Mouse (Mus musculus): ENCODE data around the gene Stoml2.
"Not testable (repeated sequence)": the region's sequence is repeated elsewhere in the genome, so short reads cannot be mapped to it uniquely, and the experiment has no call there.

The Stoml2 gene

DNA sequence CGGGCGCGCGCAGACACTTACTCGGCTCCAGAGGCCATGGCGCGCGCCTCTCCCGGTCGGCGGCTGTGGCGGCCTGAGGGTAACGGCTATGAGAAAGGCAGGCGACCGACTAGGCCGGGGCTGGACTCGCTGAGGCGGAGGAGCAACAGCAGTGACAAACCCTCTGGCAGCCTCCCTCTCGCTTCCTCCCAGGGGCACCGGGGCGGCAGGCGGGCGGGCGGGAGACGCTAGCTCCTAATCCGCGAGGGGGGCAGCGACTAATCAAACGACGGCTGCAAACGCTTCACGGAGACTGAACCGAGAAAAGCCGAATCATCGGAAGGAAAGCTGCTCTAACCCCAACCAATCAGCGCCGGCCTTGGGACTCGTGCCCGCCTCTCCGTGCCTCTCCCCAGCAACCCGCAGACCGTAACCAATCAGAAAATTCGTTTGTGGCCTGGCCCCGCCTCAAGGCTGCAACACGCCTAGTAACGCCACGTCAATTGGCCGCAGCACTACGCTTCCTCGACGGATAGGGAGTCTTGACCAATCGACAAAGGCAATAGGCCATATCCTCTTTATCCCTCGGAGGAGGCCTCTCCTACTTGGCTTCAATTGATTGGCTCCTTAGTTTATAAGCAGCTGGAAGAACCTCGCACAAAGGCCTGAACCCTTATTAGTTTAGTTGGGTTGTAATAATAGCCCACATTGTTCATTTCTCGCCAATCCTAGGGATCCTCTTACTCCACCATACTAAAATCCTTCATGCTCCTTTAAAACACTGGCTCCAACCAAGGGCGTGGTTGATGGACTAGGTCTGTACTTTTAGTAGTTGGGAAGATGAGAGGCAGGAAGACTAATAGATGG, 31.1 kb downstream of the Stoml2 start, which contains the start of gene Vcp:
Vcp (minus strand) TSS at position 367 of the 846 bp plus-strand sequence.
- peak; percentile 100 for DNase-seq

DNA sequence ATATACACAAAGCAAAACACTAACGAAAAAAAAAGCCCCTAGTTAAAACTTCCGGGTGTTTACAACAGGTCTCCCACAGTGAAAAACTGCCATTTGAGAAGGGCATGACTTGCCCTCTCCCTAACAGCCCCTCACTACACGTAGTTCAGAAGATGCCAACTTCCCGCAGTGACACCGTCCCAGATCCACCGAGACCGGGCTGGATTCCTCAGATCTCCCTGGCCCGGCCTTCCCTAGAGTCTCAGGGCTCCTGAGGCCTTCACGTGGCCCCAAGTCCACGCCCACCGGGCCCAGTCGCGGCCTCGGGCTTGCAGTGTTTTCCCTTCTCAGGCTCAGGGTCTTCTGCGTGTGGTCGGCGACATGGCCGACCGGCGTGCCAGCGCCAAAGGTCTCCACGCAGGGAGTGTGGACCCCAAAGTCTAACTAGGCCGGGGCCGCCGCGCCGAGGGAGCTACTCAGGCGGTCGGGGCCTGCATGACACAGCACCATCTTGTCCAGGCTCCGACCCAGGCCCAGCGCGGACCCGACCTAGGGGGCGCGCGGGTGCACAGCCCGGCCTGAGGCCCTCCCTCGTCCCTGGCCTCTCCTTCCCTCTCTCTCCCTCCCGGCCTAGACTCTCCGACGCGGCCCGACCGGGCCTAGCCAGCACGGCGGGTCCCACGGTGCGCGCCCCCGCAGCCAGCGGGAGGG, 31.9 kb downstream of the Stoml2 start:
- peak; percentile 89 for DNase-seq

DNA sequence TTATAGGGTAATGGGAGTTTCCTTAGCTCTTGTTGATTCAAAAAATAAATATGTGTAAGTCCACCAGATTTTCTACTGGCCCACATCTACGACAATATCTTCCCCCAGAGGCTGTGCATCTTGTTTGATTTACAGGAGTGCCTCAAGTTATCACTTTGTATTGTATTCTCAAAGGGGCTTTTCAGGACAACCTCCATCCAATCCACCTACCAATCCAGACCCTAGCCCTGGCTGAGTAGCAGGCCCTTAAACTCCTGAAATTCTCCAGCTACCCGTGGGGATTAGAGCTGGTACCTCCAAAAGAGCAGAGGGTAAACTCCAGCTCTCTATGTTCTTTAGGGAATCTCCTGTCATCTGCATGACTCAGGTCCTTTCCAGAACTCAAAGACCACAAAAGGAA, 33.5 kb downstream of the Stoml2 start:
- no peak for DNase-seq

DNA sequence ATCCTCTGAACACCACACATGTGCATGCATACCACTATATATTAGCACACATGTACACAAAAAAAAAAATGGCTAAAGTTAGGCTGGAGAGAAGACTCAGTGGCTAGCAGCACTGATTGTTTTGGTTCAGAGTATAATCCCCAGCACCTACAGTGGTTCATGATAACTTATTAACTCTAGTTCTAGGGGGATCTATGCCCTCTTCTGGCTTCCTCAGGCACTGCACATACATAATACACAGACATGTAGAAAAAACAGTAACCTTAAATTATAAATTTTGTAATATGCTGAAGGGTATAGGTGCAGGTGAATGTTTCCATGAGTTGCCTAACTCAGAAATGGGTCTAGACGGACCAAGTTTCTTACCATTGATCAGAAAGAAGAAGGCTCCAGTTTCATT, 43.2 kb downstream of the Stoml2 start:
- no peak for DNase-seq

DNA sequence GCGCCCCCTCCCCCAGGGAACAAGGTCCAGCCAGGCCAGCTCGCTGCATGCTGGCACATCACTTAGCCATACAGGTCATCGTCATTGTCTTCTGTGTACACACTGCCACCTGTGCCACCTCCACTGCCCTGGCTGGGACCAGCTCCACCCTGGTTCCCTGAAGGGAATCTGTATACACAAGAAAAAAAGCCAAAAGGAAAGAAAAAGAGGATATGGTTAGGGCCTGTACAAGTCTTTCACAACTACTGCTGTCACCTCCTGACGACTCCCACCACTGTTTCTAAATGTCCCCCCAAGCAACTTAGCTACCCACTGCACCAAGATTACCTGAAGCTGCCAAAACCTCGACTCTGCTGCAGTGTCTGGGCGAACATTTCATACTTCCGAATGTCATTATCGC, 51.0 kb downstream of the Stoml2 start:
- DNase-seq = not testable (repeated sequence)

DNA sequence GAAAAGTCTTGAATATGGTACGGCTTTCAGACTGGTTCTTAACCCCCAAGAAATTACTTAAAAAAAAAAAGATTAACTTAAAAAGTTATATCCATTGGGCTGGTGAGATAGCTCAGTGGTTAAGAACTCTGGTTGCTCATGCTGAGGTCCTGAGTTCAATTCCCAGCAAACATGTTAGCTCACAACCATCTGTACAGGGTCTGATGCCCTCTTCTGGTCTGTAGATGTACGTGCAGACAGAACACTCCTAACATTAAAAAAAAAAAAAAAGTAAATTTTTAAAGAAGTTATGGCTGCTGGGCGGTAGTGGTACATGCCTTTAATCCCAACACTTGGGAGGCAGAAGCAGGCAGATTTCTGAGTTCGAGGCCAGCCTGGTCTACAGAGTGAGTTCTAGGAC, 53.4 kb downstream of the Stoml2 start:
- no peak for DNase-seq

Data from retina, postnatal 1 day (tissue).